Mouse (Mus musculus) left cerebral cortex, adult 9 months (tissue): ENCODE measurements around the gene Skiv2l.
A peak's percentile ranks its signal among the peaks of the same experiment; 100 is the strongest.
"Not testable (repeated sequence)": the region's sequence is repeated elsewhere in the genome, so short reads cannot be mapped to it uniquely, and the experiment has no call there.

Experiments used
- DNase-seq, 2 experiments: peaks; one replicate each; pipeline ENCODE4 v3.0.0; 2022; ENCODE audit warnings: low spot score in 2 of 2

Skiv2l gene

DNA sequence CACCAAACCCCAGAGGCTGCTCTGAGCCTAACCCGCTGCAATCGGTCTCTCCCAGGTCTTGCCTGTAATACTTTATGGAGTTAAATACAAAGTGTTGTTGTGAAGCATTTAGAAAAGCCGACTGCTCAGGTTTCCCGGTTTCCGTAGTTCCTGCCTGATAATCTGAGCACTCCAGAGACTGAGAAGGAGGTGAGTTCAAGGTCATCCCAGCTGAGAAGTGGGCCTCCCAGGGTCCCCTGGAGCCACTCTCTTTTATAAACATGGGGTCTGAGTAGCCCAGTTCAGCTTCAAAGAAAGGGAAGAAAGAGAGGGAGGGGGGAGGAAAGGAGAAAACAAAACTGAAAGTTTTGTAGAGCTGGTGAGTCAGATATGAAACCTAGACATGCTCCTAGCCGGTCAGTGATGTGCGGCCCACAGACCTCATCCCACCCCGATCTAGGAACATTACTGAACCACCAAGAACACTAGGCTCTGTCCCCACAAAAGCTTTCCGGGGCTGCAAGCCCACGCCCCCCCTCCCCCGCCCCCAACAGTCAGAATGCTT is 29.4 kb upstream of the Skiv2l start, which contains the start of gene Zbtb12:
TSS of gene Zbtb12 (plus strand) at position 148 of the 544 bp plus-strand sequence.
- no peak for DNase-seq

DNA sequence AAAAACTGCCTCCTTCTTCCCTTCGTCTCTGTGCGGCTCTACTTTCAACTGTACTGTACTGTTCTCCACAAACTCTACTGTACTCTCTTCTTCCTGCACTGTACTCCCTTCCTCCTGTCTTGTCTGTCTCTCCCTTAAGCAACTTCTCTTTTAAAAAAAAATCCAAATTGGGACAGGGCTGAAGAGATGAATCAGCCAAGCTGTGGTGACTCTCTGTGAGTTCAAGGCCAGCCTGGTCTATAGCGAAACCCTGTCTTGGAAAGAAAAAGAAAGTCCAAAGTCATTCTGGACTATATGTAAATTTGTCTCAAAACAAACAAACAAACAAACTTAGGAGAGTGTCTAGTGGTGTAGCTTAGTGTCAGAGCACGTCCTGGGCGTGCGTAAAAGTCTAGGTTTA is 24.3 kb upstream of the Skiv2l start:
- no peak for DNase-seq

DNA sequence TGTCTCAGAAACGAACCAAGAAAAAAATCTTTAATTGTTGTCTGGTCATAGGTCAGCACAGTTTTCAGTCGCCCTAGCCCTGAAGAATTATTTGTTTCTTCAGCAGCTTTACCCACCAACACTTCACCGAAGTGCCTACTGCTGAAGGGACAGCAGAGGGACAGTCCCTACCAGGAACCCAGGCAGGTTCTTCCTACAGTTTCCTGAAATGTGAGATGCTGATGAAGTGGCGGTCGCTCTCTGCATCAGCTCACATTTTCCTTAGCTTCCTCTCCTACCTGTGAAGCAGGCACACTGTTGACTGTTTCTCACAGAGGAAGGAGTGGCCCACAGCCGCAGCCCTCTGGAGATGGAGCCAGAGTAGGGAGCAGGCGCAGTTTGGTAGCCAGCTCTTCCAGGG is 16.0 kb upstream of the Skiv2l start:
- no peak for DNase-seq

DNA sequence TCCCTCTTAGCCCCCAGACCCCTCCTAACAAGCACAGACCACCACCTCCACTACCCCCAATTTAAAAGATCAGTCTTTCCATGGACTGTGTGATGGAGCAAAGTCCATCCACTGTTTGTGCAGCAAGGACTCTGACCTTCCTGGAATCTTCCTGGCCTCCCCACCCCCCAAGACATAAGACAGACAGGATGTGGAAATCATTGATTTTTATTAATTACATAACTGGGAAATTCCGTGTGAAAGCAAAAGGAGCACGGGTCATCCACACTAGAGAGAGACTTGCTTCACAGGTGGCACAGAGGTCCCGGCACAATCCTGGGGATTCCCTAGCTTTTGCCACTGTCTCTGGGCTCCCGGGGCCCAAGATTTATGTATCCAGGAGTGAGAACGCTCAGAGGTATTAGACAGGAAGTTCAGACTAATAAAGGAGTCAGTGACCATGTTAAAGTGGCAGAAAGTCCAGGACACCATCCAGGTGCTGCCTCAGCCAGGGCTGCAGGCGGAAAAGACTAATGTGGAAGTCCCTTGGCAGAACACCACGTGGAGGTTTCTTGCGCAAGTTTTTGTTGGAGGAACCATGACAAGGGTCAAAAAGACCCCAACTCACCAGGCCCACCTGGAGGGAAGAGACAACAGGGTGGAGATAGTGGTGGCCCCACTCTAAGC is 12.5 kb upstream of the Skiv2l start, which contains the start of gene Cfb:
TSS of gene Cfb (minus strand) at position 103 of the 666 bp plus-strand sequence.
- no peak for DNase-seq

DNA sequence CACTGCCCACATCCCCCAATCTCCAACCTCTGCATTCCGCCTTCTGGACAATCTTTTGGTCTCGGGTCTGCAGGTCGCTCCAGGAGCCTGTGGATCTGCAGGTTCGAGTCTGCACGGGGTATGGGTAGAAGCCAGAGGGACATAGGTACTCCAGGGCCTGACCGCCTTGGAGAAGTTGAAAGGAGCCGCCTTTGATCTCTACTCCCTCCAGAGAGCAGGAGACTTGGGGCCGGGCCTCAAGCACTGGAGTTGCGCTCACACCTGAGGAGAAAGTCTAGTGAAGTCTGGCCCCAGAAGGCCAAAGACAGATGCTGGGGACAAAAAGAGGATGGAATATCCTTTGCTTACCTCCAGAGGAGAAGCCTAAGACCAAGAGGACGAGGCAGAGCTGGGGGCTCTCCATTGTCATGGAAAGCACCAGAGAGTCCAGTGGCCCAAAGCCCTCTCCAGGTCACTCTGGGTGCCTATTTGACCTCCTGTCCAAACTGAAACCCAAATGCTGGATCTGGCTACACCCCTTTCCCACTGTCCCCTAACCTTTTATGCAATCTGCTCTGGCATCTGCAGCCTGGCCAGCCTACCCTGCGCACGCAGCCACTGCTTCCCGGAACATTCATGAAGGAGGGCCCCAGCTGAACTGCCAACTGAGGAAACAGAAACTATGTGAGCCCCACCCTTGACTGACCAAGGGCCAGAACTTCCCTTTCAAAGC is 11.8 kb upstream of the Skiv2l start:
- no peak for DNase-seq

DNA sequence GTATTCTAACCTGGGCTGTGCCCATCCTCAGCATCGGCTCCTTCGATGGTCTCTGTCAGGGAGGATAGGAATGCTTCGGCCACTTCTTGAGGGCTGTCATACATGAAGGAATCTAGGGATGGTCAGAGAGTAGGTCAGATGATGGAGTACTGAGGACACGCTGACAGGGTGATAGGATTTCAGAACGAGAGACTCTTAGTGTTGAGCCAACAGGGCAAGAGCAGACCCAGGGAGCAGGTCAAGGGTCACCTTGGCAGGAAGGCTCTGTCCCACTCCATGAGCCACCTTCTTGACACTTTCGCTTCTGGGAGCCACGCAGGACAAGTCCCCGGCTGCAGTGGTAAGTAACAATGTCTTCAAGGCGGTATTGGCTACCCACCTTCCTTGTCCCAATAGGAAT is 10.5 kb upstream of the Skiv2l start:
- no peak for DNase-seq

DNA sequence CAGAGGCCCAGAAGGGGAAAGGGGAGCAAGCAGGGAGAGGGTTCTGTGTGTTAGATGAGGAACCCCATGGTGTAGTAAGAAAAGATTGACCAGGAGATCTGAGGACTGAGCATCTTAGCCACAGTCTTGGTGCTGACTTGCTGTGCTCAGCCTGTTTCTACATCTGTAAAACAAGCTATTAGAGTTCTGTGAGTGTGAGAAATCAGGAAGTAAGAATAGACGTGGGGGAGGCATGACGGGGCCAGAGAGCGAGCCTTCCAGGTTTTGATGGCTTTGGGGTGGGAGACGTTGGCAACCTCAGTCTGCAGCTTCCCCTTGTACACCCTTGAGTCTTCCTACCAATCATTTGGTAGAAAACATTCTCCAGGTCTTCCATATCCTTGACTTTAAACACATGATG is 8.7 kb upstream of the Skiv2l start:
- DNase-seq: no peak

DNA sequence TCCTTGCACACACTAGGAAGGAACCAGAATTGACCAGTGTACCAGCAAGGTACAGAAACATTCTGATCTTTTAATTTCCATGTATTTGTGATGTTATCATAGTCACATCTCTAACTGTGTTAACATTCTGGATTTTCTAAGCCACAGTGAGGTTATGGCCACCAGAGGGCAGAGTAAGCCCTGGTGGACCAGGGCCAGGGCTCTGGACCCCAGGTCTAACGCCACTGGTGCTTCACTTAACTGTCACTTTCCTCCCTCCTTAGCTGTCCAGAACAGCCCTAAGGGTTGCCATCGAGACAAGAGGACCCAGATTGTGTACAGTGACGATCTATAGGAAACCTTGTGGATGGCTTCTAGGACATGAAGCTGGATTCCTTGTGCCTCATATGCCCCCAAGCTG is 5.8 kb upstream of the Skiv2l start:
- no peak for DNase-seq

DNA sequence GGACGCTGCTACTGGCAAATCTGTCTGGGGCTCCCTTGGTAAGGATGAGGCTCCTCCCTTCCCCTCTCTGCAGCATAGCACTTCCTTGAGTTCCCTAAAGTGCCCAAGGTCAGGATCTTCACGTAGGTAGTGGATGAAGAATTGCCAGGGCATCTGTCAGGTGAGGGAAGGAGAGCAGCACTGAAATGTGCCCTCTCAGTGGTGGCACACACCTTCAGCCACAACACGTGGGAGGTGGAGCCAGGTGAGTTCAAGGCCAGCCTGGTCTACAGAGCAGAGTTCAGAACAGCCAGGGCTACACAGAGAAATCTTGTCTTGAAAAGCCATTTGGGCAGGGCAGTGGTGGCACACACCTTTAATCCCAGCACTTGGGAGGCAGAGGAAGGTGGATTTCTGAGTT is 4.8 kb upstream of the Skiv2l start:
- no peak for DNase-seq

DNA sequence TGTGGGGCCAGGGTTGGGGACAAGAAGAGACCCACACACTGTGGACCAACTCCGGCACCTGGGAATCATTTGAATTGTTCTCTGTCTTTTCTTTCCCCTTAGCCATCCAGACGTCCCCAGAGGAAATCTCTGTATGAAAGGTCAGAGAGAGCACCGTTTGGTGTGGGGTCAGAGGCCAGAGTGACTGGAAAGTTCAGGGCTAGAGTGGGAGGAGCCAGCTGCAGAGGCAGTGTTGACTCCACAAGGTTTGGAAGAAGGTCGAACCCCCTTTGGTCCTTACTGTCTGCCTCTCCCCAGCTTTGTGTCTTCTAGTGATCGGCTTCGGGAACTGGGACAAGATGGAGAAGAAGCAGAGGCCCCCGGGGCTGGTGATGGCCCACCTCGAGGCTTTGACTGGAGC is 3.5 kb upstream of the Skiv2l start:
- no peak for DNase-seq

DNA sequence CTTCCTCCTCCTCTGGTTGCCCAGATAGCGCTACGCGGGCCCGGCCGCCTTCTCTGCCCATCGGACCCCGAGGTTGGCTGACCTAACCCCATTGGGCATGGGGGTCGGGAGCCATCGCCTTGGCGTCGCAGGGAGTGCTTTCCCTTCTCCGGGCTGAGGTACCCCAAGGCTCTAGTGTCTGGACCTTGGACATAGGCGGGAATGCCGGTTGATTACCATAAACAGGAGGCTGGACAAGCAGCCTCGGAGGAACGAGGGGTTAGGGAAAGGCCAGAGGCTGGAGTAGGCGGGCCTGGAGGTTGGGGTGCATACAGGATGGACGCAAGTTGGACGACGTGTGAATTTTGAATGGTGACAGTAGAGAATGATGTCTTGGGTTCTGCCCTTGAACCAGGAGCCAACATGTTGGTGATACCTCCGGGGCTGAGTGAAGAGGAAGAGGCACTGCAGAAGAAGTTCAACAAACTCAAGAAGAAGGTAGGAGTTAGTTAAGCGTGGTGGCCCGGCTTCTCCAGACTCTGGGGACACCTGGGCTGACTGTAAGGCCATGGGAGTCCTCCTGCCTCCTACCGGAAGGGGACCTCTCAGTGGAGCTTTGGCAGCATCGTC is 611 bp upstream of the Skiv2l start:
- DNase-seq: no peak

DNA sequence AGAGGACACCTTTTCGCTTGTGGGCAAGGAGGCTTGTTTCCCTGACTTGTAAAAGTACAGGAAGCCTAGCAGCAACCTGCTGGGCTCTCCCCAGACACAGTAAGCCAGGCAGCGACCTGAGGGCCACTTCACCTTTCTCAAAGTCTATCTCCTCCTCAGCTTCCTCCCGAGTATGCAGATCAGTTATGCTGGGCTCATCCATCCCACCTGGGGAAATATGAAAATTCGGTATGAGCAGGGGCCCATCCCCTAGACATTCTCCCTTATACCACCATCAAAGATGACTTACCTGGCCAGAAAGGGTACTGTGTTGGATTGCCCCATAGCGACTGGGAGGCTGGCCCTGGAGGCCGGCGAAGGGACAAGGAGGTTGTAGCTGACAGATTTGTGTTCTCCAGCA is 2.4 kb downstream of the Skiv2l start:
- DNase-seq: no peak

DNA sequence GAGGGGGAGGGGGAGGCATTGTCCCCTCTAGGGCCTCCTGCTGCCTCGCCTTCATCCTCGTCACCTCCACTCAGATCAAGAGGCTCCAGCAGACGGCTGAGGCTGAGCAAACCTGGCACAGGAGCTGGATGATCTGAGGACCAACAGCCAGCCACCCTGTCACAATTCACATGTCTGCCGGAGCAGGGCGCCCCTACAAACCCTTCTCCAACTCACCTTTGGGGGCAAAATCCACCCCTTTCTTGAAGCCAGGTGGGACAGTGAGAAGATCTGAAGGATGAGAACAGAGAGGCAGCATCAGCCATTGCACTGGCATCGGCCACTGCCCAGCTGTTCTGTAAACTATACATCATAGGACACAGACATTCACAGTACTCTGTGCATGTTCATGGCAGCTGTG is 2.8 kb downstream of the Skiv2l start:
- no peak for DNase-seq

DNA sequence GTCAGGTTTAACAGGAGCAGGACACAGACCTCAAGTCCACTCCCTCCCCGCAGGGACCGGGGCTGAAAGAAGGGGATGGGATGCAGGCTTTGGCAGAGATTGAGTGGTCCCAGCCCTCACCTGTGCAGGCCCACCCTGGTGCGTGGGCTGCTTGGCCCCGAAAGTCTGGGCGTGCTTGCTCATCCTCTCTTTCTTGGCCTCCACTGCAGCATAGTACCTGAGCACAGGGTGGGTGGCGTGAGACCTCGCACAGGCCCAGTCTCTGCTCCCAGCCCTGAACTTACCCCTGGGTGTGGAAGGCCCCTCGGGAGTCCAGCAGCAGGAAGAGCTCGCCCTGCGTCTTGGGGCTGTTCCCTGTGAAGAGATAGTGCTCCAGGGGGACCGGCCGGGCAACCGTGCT is 5.1 kb downstream of the Skiv2l start:
- DNase-seq: no peak

DNA sequence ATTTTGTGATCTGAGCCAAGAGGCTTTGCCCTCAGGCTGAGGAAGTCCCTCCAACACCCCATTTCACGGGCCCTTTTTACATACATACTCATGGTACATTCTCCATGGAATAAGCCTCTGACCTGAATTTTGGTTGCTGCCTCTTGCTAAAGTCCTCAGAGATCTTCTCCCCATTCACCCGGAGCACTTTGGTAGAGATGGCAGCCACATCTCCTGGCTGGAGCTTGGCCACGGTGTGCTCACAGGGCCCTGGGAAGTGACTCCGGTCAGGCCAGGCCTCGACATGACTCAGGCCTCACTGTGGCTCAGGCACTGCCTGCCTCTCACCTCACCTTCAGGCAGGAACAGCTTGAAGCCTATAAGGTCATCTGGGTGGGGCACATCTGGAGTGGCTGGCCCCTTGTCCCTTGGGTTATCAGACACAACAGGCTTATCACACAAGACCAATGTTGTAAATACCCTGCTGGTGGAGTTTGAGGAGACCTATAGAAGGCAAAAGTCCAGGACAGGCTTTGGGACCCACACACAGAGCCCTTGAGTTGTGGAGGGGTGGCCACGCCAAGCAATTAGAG is 9.2 kb downstream of the Skiv2l start:
- no peak for DNase-seq

DNA sequence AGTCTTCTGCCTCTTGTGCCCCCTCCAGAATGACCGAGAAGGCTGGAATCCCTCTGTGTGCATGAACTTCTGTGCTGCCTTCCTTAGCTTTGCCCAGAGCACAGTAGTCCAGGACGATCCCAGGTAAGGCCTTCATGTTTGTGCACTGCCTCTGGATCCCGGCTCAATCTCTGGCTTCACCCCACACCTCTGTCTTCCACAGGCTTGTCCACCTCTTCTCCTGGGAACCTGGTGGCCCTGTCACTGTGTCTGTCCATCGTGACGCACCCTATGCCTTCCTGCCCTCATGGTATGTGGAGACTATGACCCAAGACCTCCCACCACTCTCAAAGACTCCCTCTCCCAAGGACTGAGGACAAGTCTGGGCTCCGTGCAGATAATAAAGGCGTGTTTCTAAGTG is 11.2 kb downstream of the Skiv2l start:
- DNase-seq: no peak

DNA sequence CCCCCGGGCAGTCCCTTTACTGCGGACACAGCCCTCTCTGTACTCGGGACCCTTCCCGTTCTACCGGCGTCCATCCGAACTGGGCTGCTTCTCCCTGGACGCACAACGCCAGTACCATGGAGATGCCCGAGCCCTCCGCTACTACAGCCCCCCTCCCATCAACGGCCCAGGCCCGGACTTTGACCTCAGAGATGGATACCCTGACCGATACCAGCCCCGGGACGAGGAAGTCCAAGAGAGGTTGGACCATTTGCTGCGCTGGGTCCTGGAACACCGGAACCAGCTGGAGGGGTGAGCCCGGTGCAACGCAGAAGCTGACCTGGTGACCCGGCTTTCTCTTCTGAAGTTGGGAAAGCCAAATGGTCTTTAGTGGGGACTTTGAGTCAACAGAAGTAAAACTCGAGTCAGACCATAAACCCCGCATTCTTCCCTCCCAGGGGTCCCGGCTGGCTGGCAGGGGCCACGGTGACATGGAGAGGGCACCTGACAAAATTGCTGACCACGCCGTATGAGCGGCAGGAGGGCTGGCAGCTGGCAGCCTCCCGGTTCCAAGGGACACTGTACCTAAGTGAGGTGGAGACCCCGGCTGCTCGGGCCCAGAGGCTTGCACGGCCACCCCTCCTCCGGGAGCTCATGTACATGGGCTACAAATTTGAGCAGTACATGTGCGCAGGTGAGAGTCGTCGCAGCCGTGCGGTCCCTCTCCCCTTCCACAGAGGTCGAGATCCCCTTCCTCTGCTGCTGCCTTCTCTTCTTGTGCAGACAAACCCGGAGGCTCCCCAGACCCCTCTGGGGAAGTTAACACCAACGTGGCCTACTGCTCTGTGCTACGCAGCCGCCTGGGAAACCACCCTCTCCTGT is 12.3 kb downstream of the Skiv2l start:
- no peak for DNase-seq

DNA sequence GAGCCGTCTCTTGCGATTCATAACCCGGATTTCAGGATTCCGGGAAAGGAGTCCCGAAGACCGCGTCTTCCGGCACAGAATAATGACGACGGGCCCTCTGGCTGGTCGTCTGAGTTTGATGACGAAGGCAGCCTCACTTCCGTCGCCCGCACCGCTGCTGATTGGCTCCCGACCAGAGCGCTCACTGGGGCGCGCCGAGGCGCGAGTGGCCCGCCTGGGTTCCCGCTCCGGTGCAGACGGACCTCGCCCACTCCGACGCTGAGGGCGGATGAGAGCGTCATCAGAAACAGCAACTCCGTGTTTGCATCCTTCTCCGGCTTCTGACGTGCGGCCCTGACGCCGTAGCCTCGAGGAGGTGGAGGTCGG is 13.2 kb downstream of the Skiv2l start, which contains the start of the genes Stk19 and Dxo:
TSS of gene Stk19 (minus strand) at position 90 of the 366 bp plus-strand sequence.
TSS of gene Dxo (plus strand) at position 164 of the 366 bp plus-strand sequence.
- peak; percentile 96 to 97 for DNase-seq

DNA sequence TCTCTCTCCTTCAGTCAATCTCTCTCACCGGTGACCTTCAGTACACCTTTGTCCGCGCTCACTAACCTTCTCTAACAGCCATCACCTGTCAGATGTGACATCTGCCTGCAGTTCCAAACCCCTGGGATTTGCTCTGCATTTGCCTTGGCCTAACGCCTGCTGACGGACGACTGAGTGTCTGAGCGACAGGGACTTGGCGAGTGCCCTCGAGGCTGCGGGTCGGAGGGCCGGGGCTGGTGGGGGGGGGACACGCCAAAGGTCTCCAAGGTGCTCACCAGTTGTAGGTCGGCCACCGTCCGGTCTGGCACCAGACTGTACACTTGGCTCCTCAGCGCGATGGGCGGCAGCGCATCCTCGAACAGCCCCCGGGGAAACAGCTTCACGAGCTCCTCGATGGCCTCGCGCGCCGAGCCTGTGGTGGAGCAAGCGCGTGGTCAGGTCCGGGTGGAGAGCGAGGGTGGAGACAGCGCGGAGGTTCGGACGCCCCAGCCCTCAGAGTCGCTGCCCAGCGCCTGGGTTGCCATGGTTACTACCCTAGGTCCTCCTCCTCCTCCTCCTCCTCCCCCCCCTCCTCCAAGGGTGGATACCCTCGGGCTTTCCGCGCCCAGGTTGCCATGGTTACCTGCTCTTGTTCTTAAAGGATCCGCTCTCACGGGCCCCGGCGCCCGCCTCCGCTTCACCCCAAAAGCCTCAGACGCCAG is 13.7 kb downstream of the Skiv2l start:
- DNase-seq: no peak

DNA sequence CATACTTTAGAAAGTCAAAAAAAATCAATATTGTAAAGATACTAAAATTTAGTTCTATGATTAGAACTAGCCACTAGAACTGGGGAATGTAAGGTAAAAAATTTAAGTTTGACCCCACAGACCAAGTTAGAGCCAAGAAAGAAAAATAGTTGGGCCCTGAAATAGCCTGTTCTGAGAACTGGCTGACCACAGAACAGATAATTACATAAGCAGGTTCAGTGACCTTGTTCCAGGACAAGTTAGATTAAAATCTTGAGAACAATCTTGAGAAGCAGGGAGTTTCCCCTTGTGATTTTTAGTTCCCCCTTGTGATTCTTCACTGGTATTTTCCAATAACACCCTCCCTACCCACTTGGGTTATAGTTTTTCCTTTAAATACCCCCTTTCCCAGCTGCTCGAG is 19.2 kb downstream of the Skiv2l start:
- not testable (repeated sequence) for DNase-seq
